Mouse (Mus musculus): ENCODE results near the gene Rfx8. TPM values are rescaled to one million over a fixed set of nuclear protein-coding genes. Genes with fewer than 3 reads are reported as not detected.

Gene Rfx8
- total and polyA plus RNA-seq, 3 experiments = not detected

- Histone ChIP-seq H3K4me3 (ENCODE audit: control insufficient read depth in 1 of 2, insufficient read depth in 1 of 2, low read depth in 2 of 2, low read length in 2 of 2) (no peak overlapping the region), H3K9me3 (replicated peaks; ENCODE audit: insufficient read depth, low read length) (no peaks in the 10 kb centered on the region), H3K9ac (ENCODE audit: control insufficient read depth, low read depth, low read length, poor library complexity, severe bottlenecking) (no peak overlapping the region), H3K36me3 (ENCODE audit: control insufficient read depth in 1 of 2, insufficient read depth in 2 of 2, low read length in 2 of 2) (no peaks in the 10 kb centered on the region), H3K79me2 (ENCODE audit: control insufficient read depth, insufficient read depth, low read length, poor library complexity) (no peaks in the 10 kb centered on the region), H3K4me1 (ENCODE audit: control insufficient read depth in 1 of 2, insufficient read depth in 2 of 2, low read length in 2 of 2) (no peaks in the 10 kb centered on the region), H3K27me3 (ENCODE audit: control insufficient read depth in 1 of 2, insufficient read depth in 2 of 2, low read length in 2 of 2) (no peaks in the 10 kb centered on the region; a peak in 1 of 4 replicates), H3K27ac (ENCODE audit: control insufficient read depth, low read depth, low read length) (no peak overlapping the region)
- DNase-seq (ENCODE audit: low read depth, low spot score) = no peak
- TF ChIP-seq MXI1 (IDR thresholded peaks at IDR 0.05; ENCODE audit: low read depth, low read length) (no peak), NRF1 (IDR thresholded peaks at IDR 0.05; ENCODE audit: insufficient read depth, low read depth, low read length, poor library complexity, severe bottlenecking) (no peak), RCOR1 (IDR thresholded peaks at IDR 0.05; ENCODE audit: low read depth, low read length) (no peak), TAL1 (IDR thresholded peaks at IDR 0.05; ENCODE audit: low read length) (no peak), CHD1 (IDR thresholded peaks at IDR 0.05; ENCODE audit: low read depth, low read length) (no peak), POLR2AphosphoS2 (IDR thresholded peaks at IDR 0.05; ENCODE audit: low read length) (no peak), POLR2A (IDR thresholded peaks at IDR 0.05; ENCODE audit: control insufficient read depth in 1 of 2, insufficient read depth in 1 of 2, low read depth in 1 of 2, low read length in 2 of 2, poor library complexity in 1 of 2) (no peak), CHD2 (IDR thresholded peaks at IDR 0.05; ENCODE audit: low read length) (no peak), EP300 (IDR thresholded peaks at IDR 0.05; ENCODE audit: low read depth in 1 of 2, low read length in 2 of 2) (no peak), ELF1 (IDR thresholded peaks at IDR 0.05; ENCODE audit: low read depth, low read length) (no peak), POLR2AphosphoS5 (IDR thresholded peaks at IDR 0.05; ENCODE audit: borderline replicate concordance, low read depth, low read length) (no peak), USF2 (IDR thresholded peaks at IDR 0.05; ENCODE audit: borderline replicate concordance in 1 of 2, insufficient read depth in 1 of 2, low read depth in 1 of 2, low read length in 2 of 2) (no peak), KAT2A (conservative IDR thresholded peaks at IDR 0.05; ENCODE audit: low read depth, low read length) (no peak), BHLHE40 (IDR thresholded peaks at IDR 0.05; ENCODE audit: borderline replicate concordance, low read depth, low read length) (no peak), NELFE (IDR thresholded peaks at IDR 0.05; ENCODE audit: low read depth, low read length) (no peak), CTCF (IDR thresholded peaks at IDR 0.05 in 2 of 3, conservative IDR thresholded peaks at IDR 0.05 in 1 of 3; ENCODE audit: control insufficient read depth in 1 of 3, insufficient read depth in 1 of 3, low read depth in 2 of 3, low read length in 3 of 3, poor library complexity in 1 of 3, severe bottlenecking in 1 of 3) (no peak), GATA1 (IDR thresholded peaks at IDR 0.05; ENCODE audit: low read depth, low read length) (no peak), SIN3A (IDR thresholded peaks at IDR 0.05; ENCODE audit: low read length) (no peak)
These were observed 18.4 kb downstream of the Rfx8 start for GRCm38 (mm10) chr1:39702216-39703046.

GRCm38 (mm10) chr1:39701274-39701602 lies 19.6 kb downstream of the Rfx8 start:
- Histone ChIP-seq H3K9ac (ENCODE audit: control insufficient read depth, low read depth, low read length, poor library complexity, severe bottlenecking) (no peak overlapping the region), H3K9me3 (replicated peaks; ENCODE audit: insufficient read depth, low read length) (no peaks in the 10 kb centered on the region), H3K27ac (ENCODE audit: control insufficient read depth, low read depth, low read length) (no peak overlapping the region), H3K4me1 (ENCODE audit: control insufficient read depth in 1 of 2, insufficient read depth in 2 of 2, low read length in 2 of 2) (no peaks in the 10 kb centered on the region), H3K79me2 (ENCODE audit: control insufficient read depth, insufficient read depth, low read length, poor library complexity) (no peaks in the 10 kb centered on the region), H3K4me3 (ENCODE audit: control insufficient read depth in 1 of 2, insufficient read depth in 1 of 2, low read depth in 2 of 2, low read length in 2 of 2) (no peak overlapping the region), H3K27me3 (ENCODE audit: control insufficient read depth in 1 of 2, insufficient read depth in 2 of 2, low read length in 2 of 2) (no peaks in the 10 kb centered on the region; a peak in 1 of 4 replicates), H3K36me3 (ENCODE audit: control insufficient read depth in 1 of 2, insufficient read depth in 2 of 2, low read length in 2 of 2) (no peaks in the 10 kb centered on the region)
- TF ChIP-seq UBTF (IDR thresholded peaks at IDR 0.05; ENCODE audit: borderline replicate concordance, insufficient read depth, low read depth, low read length) (no peak), HCFC1 (IDR thresholded peaks at IDR 0.05; ENCODE audit: low read depth, low read length) (no peak), ELF1 (IDR thresholded peaks at IDR 0.05; ENCODE audit: low read depth, low read length) (no peak), ZKSCAN1 (IDR thresholded peaks at IDR 0.05; ENCODE audit: low read depth, low read length) (no peak), POLR2A (IDR thresholded peaks at IDR 0.05; ENCODE audit: control insufficient read depth in 1 of 2, insufficient read depth in 1 of 2, low read depth in 1 of 2, low read length in 2 of 2, poor library complexity in 1 of 2) (no peak), CTCF (IDR thresholded peaks at IDR 0.05 in 2 of 3, conservative IDR thresholded peaks at IDR 0.05 in 1 of 3; ENCODE audit: control insufficient read depth in 1 of 3, insufficient read depth in 1 of 3, low read depth in 2 of 3, low read length in 3 of 3, poor library complexity in 1 of 3, severe bottlenecking in 1 of 3) (no peak), KAT2A (conservative IDR thresholded peaks at IDR 0.05; ENCODE audit: low read depth, low read length) (no peak), MYC (IDR thresholded peaks at IDR 0.05; ENCODE audit: low read depth, low read length) (no peak), USF1 (IDR thresholded peaks at IDR 0.05; ENCODE audit: low read depth, low read length) (no peak), CHD1 (IDR thresholded peaks at IDR 0.05; ENCODE audit: low read depth, low read length) (no peak), RAD21 (IDR thresholded peaks at IDR 0.05; ENCODE audit: low read depth, low read length) (no peak), BHLHE40 (IDR thresholded peaks at IDR 0.05; ENCODE audit: borderline replicate concordance, low read depth, low read length) (no peak), NELFE (IDR thresholded peaks at IDR 0.05; ENCODE audit: low read depth, low read length) (no peak), NRF1 (IDR thresholded peaks at IDR 0.05; ENCODE audit: insufficient read depth, low read depth, low read length, poor library complexity, severe bottlenecking) (no peak), MAFK (IDR thresholded peaks at IDR 0.05; ENCODE audit: borderline replicate concordance, low read depth, low read length) (no peak), ZNF384 (IDR thresholded peaks at IDR 0.05; ENCODE audit: low read depth, low read length) (no peak), E2F4 (IDR thresholded peaks at IDR 0.05; ENCODE audit: borderline replicate concordance, low read depth, low read length) (no peak), ZMIZ1 (IDR thresholded peaks at IDR 0.05; ENCODE audit: low read depth, low read length) (no peak), MYB (IDR thresholded peaks at IDR 0.05; ENCODE audit: low read depth, low read length) (no peak)
- no peak for DNase-seq (ENCODE audit: low read depth, low spot score)
